Mouse (Mus musculus) liver, adult 2 months (tissue): ENCODE data around the gene Gm10644. TPM values are rescaled to one million over a fixed set of nuclear protein-coding genes. Genes with fewer than 3 reads are reported as not detected.

ENCODE experiments used
- DNase-seq: peaks from one replicate; pipeline ENCODE4 v3.0.0-alpha.2; 2011; ENCODE audit warnings: low read depth, low spot score; ENCODE audit errors: extremely low read depth
- H3K27ac ChIP-seq: fragments of 200-500 bp; replicated peaks from 2 replicates; pipeline ENCODE4 v1.5.1; 2012; ENCODE audit warnings: low read depth, mild to moderate bottlenecking, control low read depth, inconsistent platforms, low read length; ENCODE audit not compliant: insufficient read depth
- H3K27me3 ChIP-seq: fragments of 200-500 bp; 2 replicates; pipeline ENCODE4 v1.6.1; 2012; ENCODE audit warnings: mild to moderate bottlenecking, moderate library complexity, low read length, inconsistent platforms; ENCODE audit not compliant: control insufficient read depth, insufficient read depth
- H3K36me3 ChIP-seq: fragments of 200-500 bp; 2 replicates; pipeline ENCODE4 v1.6.1; 2012; ENCODE audit warnings: low read length, inconsistent platforms; ENCODE audit not compliant: control insufficient read depth, insufficient read depth
- H3K4me1 ChIP-seq: fragments of 200-500 bp; 2 replicates; pipeline ENCODE4 v1.6.1; 2011; ENCODE audit warnings: low read length; ENCODE audit not compliant: control insufficient read depth, insufficient read depth
- H3K4me3 ChIP-seq: fragments of 200-500 bp; 2 replicates; pipeline ENCODE4 v1.5.1; 2011; ENCODE audit warnings: low read depth, mild to moderate bottlenecking, control low read depth, low read length, moderate library complexity; ENCODE audit not compliant: insufficient read depth
- H3K79me2 ChIP-seq: fragments of 200-500 bp; 2 replicates; pipeline ENCODE4 v1.6.1; 2012; ENCODE audit warnings: inconsistent platforms, mild to moderate bottlenecking, low read length, moderate library complexity; ENCODE audit not compliant: control insufficient read depth, insufficient read depth
- H3K9ac ChIP-seq: fragments of 200-500 bp; 2 replicates; pipeline ENCODE4 v1.6.1; 2012; ENCODE audit warnings: low read depth, mild to moderate bottlenecking, control low read depth, inconsistent platforms, low read length
- CTCF ChIP-seq: fragments of 200-500 bp; IDR thresholded peaks from 2 replicates; pipeline ENCODE4 v1.5.1; 2011; ENCODE audit warnings: low read depth, low read length, control low read depth
- POLR2A ChIP-seq: fragments of 200-500 bp; IDR thresholded peaks from 2 replicates; pipeline ENCODE4 v1.6.1; 2011; ENCODE audit warnings: low read length, control low read depth; ENCODE audit not compliant: insufficient read depth; ENCODE audit errors: extremely low read depth
- WGBS: fragments of 180-500 bp; shearing (Covaris S2); methylation state at CpG from one replicate; pipeline ENCODE4 v1.1.7; 2018; 5-methylcytosine and 5-hydroxymethylcytosine counted together
- polyA plus RNA-seq: library from polyadenylated mRNA; depleted of rRNA; stranded (reverse); fragments of >200 nt; gene quantifications from 2 replicates; pipeline ENCODE4 v1.2.3, GENCODE M21; 2012
- total RNA-seq: library from RNA; depleted of rRNA; stranded (reverse); fragments of >200 nt; gene quantifications from 2 replicates; pipeline ENCODE4 v1.2.3, GENCODE M21; 2014

Gene Gm10644
- total and polyA plus RNA-seq, 2 experiments: 1.8 to 4.0 TPM

DNA sequence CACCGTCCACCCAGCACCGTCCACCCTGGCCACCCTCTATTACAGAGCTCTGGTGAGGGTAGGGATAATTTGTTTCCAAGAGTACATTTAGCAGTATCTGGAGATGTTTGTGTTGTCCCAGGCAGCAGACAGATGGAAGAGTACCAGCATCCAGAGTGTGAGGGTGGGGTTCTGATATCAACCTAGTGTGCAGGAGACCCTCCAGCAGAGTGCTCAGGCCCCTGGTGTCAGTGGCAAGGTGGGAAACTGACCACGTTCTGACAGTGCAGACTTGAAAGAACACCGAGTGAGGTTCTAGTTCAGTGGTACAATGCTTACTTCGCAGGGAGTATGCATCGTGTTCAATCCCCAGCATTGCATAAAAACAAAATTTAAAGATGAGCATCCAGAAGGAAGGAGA lies 16.7 kb upstream of the Gm10644 start:
- H3K4me1 ChIP-seq: peaks cover 20% of the 10 kb centered on the region
- H3K27me3 ChIP-seq: no peaks in the 10 kb centered on the region
- no peak overlapping the region; the same call in 1 of the 2 replicates for H3K9ac ChIP-seq
- no peak for DNase-seq
- H3K4me3 ChIP-seq: no peak overlapping the region; the same call in 1 of the 2 replicates
- H3K79me2 ChIP-seq: peaks cover 20% of the 10 kb centered on the region; the same call in 1 of the 2 replicates
- H3K36me3 ChIP-seq: no peaks in the 10 kb centered on the region
- TF ChIP-seq CTCF (no peak), POLR2A (no peak)
- peak overlapping the region; percentile 91 for H3K27ac ChIP-seq
- 58% methylated on average over 6 of the region's 6 CpGs for WGBS

DNA sequence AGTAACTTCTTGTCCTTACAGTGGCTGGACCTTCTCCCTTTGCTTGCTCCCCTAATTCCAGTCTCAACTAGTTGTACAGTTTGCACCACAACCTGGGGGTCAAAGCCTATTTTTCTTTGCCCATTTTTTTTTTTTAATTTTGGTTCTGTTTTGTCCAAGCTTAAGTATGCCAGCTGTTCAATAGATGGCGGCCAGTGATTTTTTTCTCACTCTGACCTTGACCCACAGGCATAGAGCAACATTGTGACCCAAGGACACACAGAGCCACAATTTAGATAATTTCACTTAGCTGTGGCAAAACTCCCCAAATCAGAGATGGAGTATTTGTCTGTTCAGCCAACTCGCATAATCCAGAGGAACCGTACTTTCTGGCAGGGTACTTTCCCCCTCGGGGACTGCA lies 16.1 kb upstream of the Gm10644 start:
- no peak overlapping the region for H3K4me3 ChIP-seq
- no peak for TF ChIP-seq CTCF

DNA sequence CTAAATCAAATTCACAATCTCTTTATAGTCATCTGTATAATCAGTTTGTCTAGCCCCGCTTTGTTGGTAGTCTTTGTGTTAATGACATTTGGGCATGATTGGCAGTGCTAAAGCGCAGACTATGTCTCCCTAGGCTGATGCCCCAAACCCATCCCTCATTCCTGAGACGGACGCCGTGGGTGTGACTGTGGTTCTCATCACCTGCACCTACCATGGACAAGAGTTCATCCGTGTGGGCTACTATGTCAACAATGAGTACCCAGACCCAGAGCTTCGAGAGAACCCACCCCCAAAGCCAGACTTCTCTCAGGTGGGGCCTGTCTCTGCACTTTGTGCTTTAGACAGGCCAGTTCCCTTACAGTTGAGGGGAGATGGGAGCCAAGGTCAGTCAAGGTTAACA lies 12.7 kb upstream of the Gm10644 start:
- no peak overlapping the region for H3K4me3 ChIP-seq
- peaks cover 20% of the 10 kb centered on the region for H3K4me1 ChIP-seq
- no peak overlapping the region for H3K27ac ChIP-seq
- no peak overlapping the region for H3K9ac ChIP-seq
- H3K27me3 ChIP-seq: no peaks in the 10 kb centered on the region
- TF ChIP-seq CTCF (no peak), POLR2A (no peak)
- H3K36me3 ChIP-seq: no peaks in the 10 kb centered on the region
- DNase-seq: no peak
- H3K79me2 ChIP-seq: no peaks in the 10 kb centered on the region
- WGBS: 93% methylated on average over 7 of the region's 7 CpGs

More for the DNA sequence above, 16.1 kb upstream of the Gm10644 start:
- H3K9ac ChIP-seq: no peak overlapping the region
- WGBS: 35% methylated on average over 4 of the region's 4 CpGs
- peak overlapping the region; percentile 91 for H3K27ac ChIP-seq
- H3K36me3 ChIP-seq: no peaks in the 10 kb centered on the region
- DNase-seq: peak; percentile 83
- H3K27me3 ChIP-seq: no peaks in the 10 kb centered on the region
- H3K79me2 ChIP-seq: peaks cover 16% of the 10 kb centered on the region; the same call in 1 of the 2 replicates
- H3K4me1 ChIP-seq: peaks cover 17% of the 10 kb centered on the region

DNA sequence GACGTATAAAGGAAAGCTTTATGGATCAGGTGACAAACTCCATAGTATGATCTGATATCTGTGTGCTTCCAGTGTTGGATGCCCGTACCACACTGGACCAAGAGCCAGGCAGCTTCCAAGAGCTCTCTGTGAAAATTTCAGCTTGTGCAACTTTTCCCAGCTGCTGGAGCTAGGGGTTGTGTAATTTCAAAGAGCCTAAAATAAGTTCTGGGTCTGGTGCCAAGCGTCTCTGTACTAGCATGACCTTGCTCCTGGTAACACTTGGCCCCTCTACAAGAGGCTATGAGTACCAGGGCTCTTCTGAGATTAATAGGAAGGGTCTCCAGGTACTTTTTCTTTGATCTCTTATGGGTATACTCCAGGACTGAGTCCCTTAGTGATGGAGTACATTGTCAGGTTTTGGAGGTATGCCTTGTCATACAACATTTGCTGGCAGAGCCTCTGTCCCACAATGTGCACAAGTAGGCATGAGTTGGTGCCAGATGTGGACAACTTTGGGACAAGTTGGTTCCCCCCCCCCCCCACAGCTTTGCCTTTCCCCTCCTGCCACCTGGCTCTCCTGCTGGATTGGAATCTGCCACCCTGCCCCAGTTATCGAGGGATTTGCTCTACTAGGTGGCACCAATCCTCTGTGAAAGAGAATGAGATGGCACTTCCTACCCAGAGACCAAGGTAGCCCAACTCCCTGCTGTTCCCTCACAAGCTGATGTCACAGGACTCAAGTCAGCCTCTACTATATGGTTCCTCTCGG lies 9.2 kb upstream of the Gm10644 start:
- H3K36me3 ChIP-seq: no peaks in the 10 kb centered on the region

DNA sequence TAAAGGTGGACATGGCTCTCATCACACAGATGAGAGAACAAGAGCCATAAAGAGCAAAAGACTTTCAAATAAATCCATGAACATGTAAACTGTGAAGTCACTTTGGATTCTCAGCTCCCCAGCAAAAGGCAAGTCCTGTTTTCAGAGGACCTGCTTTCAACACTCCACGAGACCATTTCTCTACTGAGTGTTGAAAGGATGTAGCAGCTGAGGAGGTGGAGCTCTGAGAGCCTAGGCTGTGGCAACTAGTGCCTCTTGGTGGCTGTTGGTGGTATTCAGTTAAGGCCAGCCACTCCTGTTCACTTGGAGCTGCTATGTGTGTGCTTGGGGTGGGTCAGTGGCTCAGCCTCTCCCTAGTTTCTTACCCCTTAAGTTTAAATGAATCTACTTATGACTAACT lies 1.8 kb upstream of the Gm10644 start:
- H3K9ac ChIP-seq: no peak overlapping the region
- TF ChIP-seq CTCF: no peak
- TF ChIP-seq POLR2A: no peak
- H3K36me3 ChIP-seq: no peaks in the 10 kb centered on the region
- H3K4me1 ChIP-seq: 0 out of 2 replicates have a peak, but pooled peaks cover 1% of the 10 kb centered on the region
- H3K4me3 ChIP-seq: no peak overlapping the region
- no peaks in the 10 kb centered on the region for H3K79me2 ChIP-seq
- no peak overlapping the region for H3K27ac ChIP-seq
- WGBS: 44% methylated on average over 1 of the region's 1 CpGs
- H3K27me3 ChIP-seq: no peaks in the 10 kb centered on the region
- no peak for DNase-seq

More for the DNA sequence above, 9.2 kb upstream of the Gm10644 start:
- H3K27ac ChIP-seq: peak overlapping the region; percentile 93
- no peak overlapping the region for H3K4me3 ChIP-seq
- WGBS: 28% methylated on average over 5 of the region's 5 CpGs
- H3K4me1 ChIP-seq: peaks cover 8% of the 10 kb centered on the region
- no peaks in the 10 kb centered on the region for H3K27me3 ChIP-seq
- H3K9ac ChIP-seq: no peak overlapping the region
- peak; percentile 97 for DNase-seq
- no peak for TF ChIP-seq CTCF
- TF ChIP-seq POLR2A: no peak
- no peaks in the 10 kb centered on the region for H3K79me2 ChIP-seq

DNA sequence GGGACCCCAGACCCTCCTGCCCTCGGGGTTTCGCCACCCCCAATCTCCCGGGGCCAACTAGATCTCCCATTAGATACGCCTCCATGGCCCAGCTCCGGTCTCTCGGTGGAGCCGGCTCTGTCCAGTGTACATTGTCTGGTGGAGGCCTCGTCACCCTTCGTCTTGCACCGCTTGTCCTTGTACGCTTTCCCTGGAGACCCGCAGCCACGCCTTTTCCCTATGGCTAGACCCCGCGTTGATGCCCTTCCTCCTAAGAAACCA lies 883 bp upstream of the Gm10644 start:
- Histone ChIP-seq H3K4me3 (peak overlapping the region; percentile 75), H3K27ac (no peak overlapping the region), H3K36me3 (no peaks in the 10 kb centered on the region), H3K79me2 (no peaks in the 10 kb centered on the region), H3K27me3 (no peaks in the 10 kb centered on the region), H3K4me1 (0 out of 2 replicates have a peak, but pooled peaks cover 1% of the 10 kb centered on the region), H3K9ac (peak overlapping the region; percentile 3; the same call in 1 of the 2 replicates)
- 1% methylated on average over 15 of the region's 15 CpGs for WGBS
- DNase-seq: no peak
- TF ChIP-seq POLR2A (no peak), CTCF (no peak)
